Mouse (Mus musculus) megakaryocyte, embryonic 14.5 days (primary cell): ENCODE measurements around the gene Epha6. TPM values are rescaled to one million over a fixed set of nuclear protein-coding genes. Genes with fewer than 3 reads are reported as not detected.
A peak's percentile ranks its signal among the peaks of the same experiment; 100 is the strongest.

Source experiments
- H3K27me3 ChIP-seq: replicated peaks from 2 replicates; pipeline ENCODE3; 2012; ENCODE audit warnings: inconsistent platforms
- H3K36me3 ChIP-seq: replicated peaks from 2 replicates; pipeline ENCODE3; 2012; ENCODE audit warnings: low read length, inconsistent platforms, mixed read lengths
- H3K4me1 ChIP-seq: 2 replicates; pipeline ENCODE4 v1.6.1; 2012; ENCODE audit warnings: inconsistent platforms
- H3K4me3 ChIP-seq: replicated peaks from 2 replicates; pipeline ENCODE3; 2012; ENCODE audit warnings: moderate library complexity, mild to moderate bottlenecking, inconsistent platforms
- H3K9me3 ChIP-seq: 2 replicates; pipeline ENCODE4 v1.6.1; 2012; ENCODE audit warnings: inconsistent platforms
- FLI1 ChIP-seq: IDR thresholded peaks from 2 replicates; pipeline ENCODE4 v1.6.1; 2012; ENCODE audit warnings: low read length, inconsistent platforms, mixed read lengths
- GATA1 ChIP-seq: IDR thresholded peaks from 3 replicates; pipeline ENCODE4 v1.6.1; 2012; ENCODE audit warnings: mixed read lengths, low read length, inconsistent platforms, borderline replicate concordance
- polyA plus RNA-seq: library from polyadenylated mRNA; stranded (reverse); fragments of >175 nt; gene quantifications from 2 replicates; pipeline ENCODE4 v1.2.3, GENCODE M21; 2012; ENCODE audit warnings: low replicate concordance; ENCODE audit not compliant: insufficient read depth

Gene Epha6
- polyA plus RNA-seq, 1 experiment, result not detected

- H3K4me1 ChIP-seq, result no peaks in the 10 kb centered on the region
These were observed 889.8 kb downstream of the Epha6 start for GRCm38 (mm10) chr16:59715524-59715923.

GRCm38 (mm10) chr16:59693230-59693629, 912.1 kb downstream of the Epha6 start:
- Histone ChIP-seq H3K27me3 (no peaks in the 10 kb centered on the region), H3K4me3 (no peak overlapping the region), H3K36me3 (no peaks in the 10 kb centered on the region), H3K9me3 (0 out of 2 replicates have a peak, but pooled peaks cover 3% of the 10 kb centered on the region), H3K4me1 (no peaks in the 10 kb centered on the region)
- TF ChIP-seq GATA1, result no peak
- TF ChIP-seq FLI1, result no peak

More at GRCm38 (mm10) chr16:59715524-59715923, 889.8 kb downstream of the Epha6 start:
- no peaks in the 10 kb centered on the region for H3K36me3 ChIP-seq
- no peaks in the 10 kb centered on the region for H3K27me3 ChIP-seq
- TF ChIP-seq GATA1 (no peak), FLI1 (no peak)
- no peaks in the 10 kb centered on the region for H3K9me3 ChIP-seq
- no peak overlapping the region for H3K4me3 ChIP-seq

- TF ChIP-seq GATA1, result no peak
- no peaks in the 10 kb centered on the region for H3K36me3 ChIP-seq
- 0 out of 2 replicates have a peak, but pooled peaks cover 3% of the 10 kb centered on the region for H3K9me3 ChIP-seq
- H3K4me3 ChIP-seq, result no peak overlapping the region
- no peaks in the 10 kb centered on the region for H3K4me1 ChIP-seq
- no peaks in the 10 kb centered on the region for H3K27me3 ChIP-seq
These were observed 916.2 kb downstream of the Epha6 start for GRCm38 (mm10) chr16:59689120-59689519.

- no peaks in the 10 kb centered on the region for H3K27me3 ChIP-seq
- H3K9me3 ChIP-seq, result no peaks in the 10 kb centered on the region
- TF ChIP-seq FLI1, result no peak
- TF ChIP-seq GATA1, result no peak
- no peak overlapping the region for H3K4me3 ChIP-seq
- H3K36me3 ChIP-seq, result no peaks in the 10 kb centered on the region
- H3K4me1 ChIP-seq, result no peaks in the 10 kb centered on the region
These were observed 920.2 kb downstream of the Epha6 start for GRCm38 (mm10) chr16:59685135-59685534.

GRCm38 (mm10) chr16:59683434-59683833, 921.9 kb downstream of the Epha6 start:
- Histone ChIP-seq H3K36me3 (no peaks in the 10 kb centered on the region), H3K4me3 (no peak overlapping the region), H3K27me3 (no peaks in the 10 kb centered on the region), H3K9me3 (no peaks in the 10 kb centered on the region), H3K4me1 (no peaks in the 10 kb centered on the region)
- no peak for TF ChIP-seq GATA1
- TF ChIP-seq FLI1, result no peak

GRCm38 (mm10) chr16:59682216-59682891, 923.0 kb downstream of the Epha6 start:
- Histone ChIP-seq H3K36me3 (no peaks in the 10 kb centered on the region), H3K4me1 (no peaks in the 10 kb centered on the region), H3K9me3 (no peaks in the 10 kb centered on the region), H3K4me3 (no peak overlapping the region), H3K27me3 (no peaks in the 10 kb centered on the region)
- TF ChIP-seq GATA1 (no peak), FLI1 (no peak)

GRCm38 (mm10) chr16:59666938-59667337, 938.4 kb downstream of the Epha6 start:
- Histone ChIP-seq H3K27me3 (no peaks in the 10 kb centered on the region), H3K4me1 (no peaks in the 10 kb centered on the region), H3K4me3 (no peak overlapping the region), H3K36me3 (no peaks in the 10 kb centered on the region), H3K9me3 (no peaks in the 10 kb centered on the region)
- TF ChIP-seq FLI1 (no peak), GATA1 (no peak)

- H3K4me1 ChIP-seq, result peaks cover 6% of the 10 kb centered on the region
- TF ChIP-seq FLI1, result no peak
- TF ChIP-seq GATA1, result no peak
- peaks cover 1% of the 10 kb centered on the region for H3K27me3 ChIP-seq
- H3K4me3 ChIP-seq, result no peak overlapping the region
- peaks cover 2% of the 10 kb centered on the region; the same call in 1 of the 2 replicates for H3K9me3 ChIP-seq
- no peaks in the 10 kb centered on the region for H3K36me3 ChIP-seq
These were observed 961.6 kb downstream of the Epha6 start for GRCm38 (mm10) chr16:59643766-59644165.

- no peak for TF ChIP-seq FLI1
- Histone ChIP-seq H3K4me1 (peaks cover 14% of the 10 kb centered on the region), H3K36me3 (no peaks in the 10 kb centered on the region), H3K27me3 (peaks cover 1% of the 10 kb centered on the region), H3K9me3 (no peaks in the 10 kb centered on the region), H3K4me3 (no peak overlapping the region)
These were observed 965.3 kb downstream of the Epha6 start for GRCm38 (mm10) chr16:59639985-59640384.

- H3K27me3 ChIP-seq, result no peaks in the 10 kb centered on the region
- peak within 1 kb of the TSS; percentile 95 for H3K4me3 ChIP-seq
- no peaks in the 10 kb centered on the region for H3K9me3 ChIP-seq
- no peaks in the 10 kb centered on the region for H3K36me3 ChIP-seq
- H3K4me1 ChIP-seq, result peaks cover 14% of the 10 kb centered on the region
- TF ChIP-seq FLI1, result no peak
- TF ChIP-seq GATA1, result no peak
These were observed 966.1 kb downstream of the Epha6 start, which contains the start of gene Arl6 for GRCm38 (mm10) chr16:59639102-59639691. TSS of gene Arl6 (minus strand) at chr16:59639391.
